Mouse (Mus musculus) CH12.LX (cell line): ENCODE measurements around the gene I830077J02Rik. TPM values are rescaled to one million over a fixed set of nuclear protein-coding genes. Genes with fewer than 3 reads are reported as not detected.

Experiments used
- DNase-seq: peaks from one replicate; pipeline ENCODE4 v3.0.0-alpha.2; 2013; ENCODE audit errors: extremely low read depth
- H3K27ac ChIP-seq: 2 replicates; pipeline ENCODE4 v1.5.1; 2012; ENCODE audit warnings: low read depth, mild to moderate bottlenecking, control low read depth, moderate library complexity; ENCODE audit not compliant: insufficient read depth
- H3K27me3 ChIP-seq: replicated peaks from 2 replicates; pipeline ENCODE3; 2012; ENCODE audit warnings: inconsistent platforms
- H3K36me3 ChIP-seq, 2 experiments: replicated peaks in 1 of 2; 2 replicates each; pipeline versions ENCODE3 to v1.6.1; 2012; ENCODE audit warnings: inconsistent platforms in 1 of 2, low read length in 1 of 2, mild to moderate bottlenecking in 1 of 2, mixed read lengths in 1 of 2, moderate library complexity in 1 of 2; ENCODE audit not compliant: control insufficient read depth in 1 of 2, insufficient read depth in 1 of 2
- H3K4me1 ChIP-seq, 2 experiments: 2 replicates each; pipeline ENCODE4 v1.6.1; 2012; ENCODE audit warnings: inconsistent platforms in 1 of 2, moderate library complexity in 1 of 2; ENCODE audit not compliant: insufficient read depth in 2 of 2, control insufficient read depth in 1 of 2
- H3K4me2 ChIP-seq: 2 replicates; pipeline ENCODE4 v1.6.1; 2012; ENCODE audit warnings: low read depth, mild to moderate bottlenecking, control low read depth; ENCODE audit not compliant: poor library complexity, insufficient read depth, severe bottlenecking
- H3K4me3 ChIP-seq, 3 experiments: fragments of 150-350 bp in 1 of 3; sonication (generic) in 1 of 3; replicated peaks in 1 of 3; 2 replicates each; pipeline versions ENCODE3 to v1.5.1; 2011 to 2012; ENCODE audit warnings: low read depth in 2 of 3, low read length in 2 of 3, mild to moderate bottlenecking in 2 of 3, moderate library complexity in 2 of 3, control low read depth in 1 of 3, improper control_type of control experiment in 1 of 3, inconsistent platforms in 1 of 3, mixed read lengths in 1 of 3; ENCODE audit not compliant: poor library complexity in 1 of 3
- H3K79me2 ChIP-seq: replicated peaks from 2 replicates; pipeline ENCODE4 v1.6.1; 2012; ENCODE audit warnings: mild to moderate bottlenecking, moderate library complexity; ENCODE audit not compliant: control insufficient read depth, poor library complexity, insufficient read depth, severe bottlenecking; ENCODE audit errors: extremely low read depth
- H3K9ac ChIP-seq: 2 replicates; pipeline ENCODE4 v1.6.1; 2012; ENCODE audit warnings: low read depth, mild to moderate bottlenecking, control low read depth, moderate library complexity; ENCODE audit not compliant: insufficient read depth
- H3K9me3 ChIP-seq: replicated peaks from 2 replicates; pipeline ENCODE3; 2012; ENCODE audit warnings: low read length, inconsistent platforms, mixed read lengths
- CHD1 ChIP-seq: IDR thresholded peaks from 2 replicates; pipeline ENCODE4 v1.6.1; 2012; ENCODE audit warnings: low read depth, low read length, improper control_type of control experiment, inconsistent platforms
- CTCF ChIP-seq, 2 experiments: IDR thresholded peaks in 1 of 2; conservative IDR thresholded peaks in 1 of 2; 2 replicates each; pipeline ENCODE4 v1.5.1; 2011 to 2012; ENCODE audit warnings: low read depth in 2 of 2, low read length in 2 of 2, improper control_type of control experiment in 1 of 2, inconsistent platforms in 1 of 2, mild to moderate bottlenecking in 1 of 2, moderate library complexity in 1 of 2
- ELF1 ChIP-seq: IDR thresholded peaks from 2 replicates; pipeline ENCODE4 v1.6.1; 2014; ENCODE audit warnings: low read depth, mild to moderate bottlenecking, inconsistent platforms, low read length, improper control_type of control experiment
- EP300 ChIP-seq: IDR thresholded peaks from 2 replicates; pipeline ENCODE4 v1.6.1; 2011; ENCODE audit warnings: low read length, improper control_type of control experiment
- IRF4 ChIP-seq: IDR thresholded peaks from 2 replicates; pipeline ENCODE4 v1.6.1; 2014; ENCODE audit warnings: low read depth, mild to moderate bottlenecking, inconsistent platforms, low read length, improper control_type of control experiment
- MAZ ChIP-seq: IDR thresholded peaks from 2 replicates; pipeline ENCODE4 v1.6.1; 2012; ENCODE audit warnings: low read depth, mild to moderate bottlenecking, inconsistent platforms, low read length, improper control_type of control experiment, moderate library complexity
- POLR2AphosphoS2 ChIP-seq: IDR thresholded peaks from 2 replicates; pipeline ENCODE4 v1.6.1; 2011; ENCODE audit warnings: low read depth, low read length, improper control_type of control experiment
- RAD21 ChIP-seq: IDR thresholded peaks from 2 replicates; pipeline ENCODE4 v1.6.1; 2011; ENCODE audit warnings: low read depth, mild to moderate bottlenecking, low read length, improper control_type of control experiment, moderate library complexity
- SIN3A ChIP-seq: IDR thresholded peaks from 2 replicates; pipeline ENCODE4 v1.6.1; 2012; ENCODE audit warnings: low read length, improper control_type of control experiment, inconsistent platforms
- TBP ChIP-seq: conservative IDR thresholded peaks from 2 replicates; pipeline ENCODE4 v1.6.1; 2011; ENCODE audit warnings: low read depth, low read length, improper control_type of control experiment
- TCF12 ChIP-seq: IDR thresholded peaks from 2 replicates; pipeline ENCODE4 v1.6.1; 2014; ENCODE audit warnings: low read depth, mild to moderate bottlenecking, inconsistent platforms, low read length, improper control_type of control experiment
- USF2 ChIP-seq: conservative IDR thresholded peaks from 2 replicates; pipeline ENCODE4 v1.6.1; 2011; ENCODE audit warnings: low read depth, low read length, improper control_type of control experiment
- ZMIZ1 ChIP-seq: IDR thresholded peaks from 2 replicates; pipeline ENCODE4 v1.6.1; 2012; ENCODE audit warnings: low read depth, mild to moderate bottlenecking, inconsistent platforms, low read length, improper control_type of control experiment
- ZNF384 ChIP-seq: IDR thresholded peaks from 2 replicates; pipeline ENCODE4 v1.6.1; 2012; ENCODE audit warnings: low read depth, low read length, improper control_type of control experiment, inconsistent platforms
- dilution Hi-C: fragments of 300-500 bp; cut with MboI; formaldehyde crosslinking; loops from 2 replicates; pipeline ENCODE4 v1.14.3; 2020; ENCODE audit warnings: low sequenced_read_pairs; ENCODE audit not compliant: extremely low pct_unique_long_range_greater_than_20kb, extremely low pct_ligation_motif_present
- in situ Hi-C: fragments of 300-500 bp; cut with MboI; formaldehyde crosslinking; loops from 3 replicates; pipeline ENCODE4 v1.14.3; 2019; ENCODE audit warnings: low sequenced_read_pairs, low pct_ligation_motif_present, low pct_unique_long_range_greater_than_20kb, mixed read lengths
- polyA plus RNA-seq: library from polyadenylated mRNA; unstranded; fragments of >175 nt; gene quantifications from 2 replicates; pipeline ENCODE4 v1.2.1, GENCODE M21; 2012; ENCODE audit warnings: low read depth; ENCODE audit not compliant: insufficient read length
- total RNA-seq, 2 experiments: library from RNA; depleted of rRNA; stranded (reverse); fragments of 300-350 nt in 1 of 2; fragments of >200 nt in 1 of 2; gene quantifications; 2 replicates each; pipeline ENCODE4 v1.2.3; 2012 to 2014

The I830077J02Rik gene
- 0.84 and 1.3 TPM in 2 replicates for total RNA-seq (2012; rRNA removed)
- total RNA-seq (2014; rRNA removed): 2.9 and 3.2 TPM in 2 replicates
- 8.3 and 10.2 TPM in 2 replicates for polyA plus RNA-seq

GRCm38 (mm10) chr3:105932240-105933071 is at the start of gene I830077J02Rik:
TSS of gene I830077J02Rik (minus strand) at chr3:105932664.
- in situ Hi-C loops: no loop called here
- peaks cover 15 to 49% of the 10 kb centered on the region in 2 experiments for H3K4me1 ChIP-seq
- peak within 1 kb of the TSS in 2 of 3 experiments; percentile 24 to 51 for H3K4me3 ChIP-seq
- no peak within 1 kb of the TSS for H3K9ac ChIP-seq
- H3K79me2 ChIP-seq: no peaks in the 10 kb centered on the region
- TF ChIP-seq IRF4 (no peak), ZNF384 (peak; percentile 58; the same call in 1 of the 2 replicates)
- no peaks in the 10 kb centered on the region for H3K27me3 ChIP-seq
- dilution Hi-C loops: no loop called here
- H3K36me3 ChIP-seq: peaks cover 2 to 19% of the 10 kb centered on the region in 2 experiments
- H3K4me2 ChIP-seq: no peak within 1 kb of the TSS
- no peaks in the 10 kb centered on the region for H3K9me3 ChIP-seq
- DNase-seq: peak; percentile 50
- H3K27ac ChIP-seq: no peak within 1 kb of the TSS

GRCm38 (mm10) chr3:105974174-105974573 is 41.7 kb upstream of the I830077J02Rik start:
- DNase-seq: no peak
- H3K27me3 ChIP-seq: no peaks in the 10 kb centered on the region
- no peaks in the 10 kb centered on the region for H3K9me3 ChIP-seq
- in situ Hi-C loops: no loop called here
- H3K27ac ChIP-seq: no peak overlapping the region
- no peaks in the 10 kb centered on the region for H3K79me2 ChIP-seq
- peaks cover 8 to 47% of the 10 kb centered on the region in 2 experiments for H3K36me3 ChIP-seq
- TF ChIP-seq MAZ (no peak), RAD21 (no peak), POLR2AphosphoS2 (no peak), CTCF (conservative IDR thresholded peaks at IDR 0.05 in 1 of 2, IDR thresholded peaks at IDR 0.05 in 1 of 2; ENCODE audit: low read depth in 2 of 2, low read length in 2 of 2) (no peak), TCF12 (no peak), ELF1 (no peak), TBP (no peak), ZMIZ1 (no peak), CHD1 (no peak), EP300 (no peak), USF2 (no peak), SIN3A (no peak)
- TF ChIP-seq, all 38 proteins: peak for 0
- Histone ChIP-seq H3K4me1 (peaks cover 0 to 9% of the 10 kb centered on the region in 2 experiments; a peak in 1 of 4 replicates), H3K4me2 (no peak overlapping the region), H3K4me3 (no peak overlapping the region), H3K9ac (no peak overlapping the region)
- dilution Hi-C loops: no loop called here
